Mouse (Mus musculus) testis, adult 2 months (tissue): ENCODE measurements around the gene Scrg1.

Experiments
- CTCF ChIP-seq: fragments of 200-500 bp; IDR thresholded peaks from 2 replicates; pipeline ENCODE4 v1.5.1; 2012; ENCODE audit warnings: low read depth, mild to moderate bottlenecking, inconsistent platforms, low read length, moderate library complexity; ENCODE audit not compliant: control insufficient read depth, insufficient read depth, insufficient replicate concordance
- POLR2A ChIP-seq: fragments of 200-500 bp; IDR thresholded peaks from 2 replicates; pipeline ENCODE4 v1.6.1; 2012; ENCODE audit warnings: low read depth, mild to moderate bottlenecking, inconsistent platforms, low read length, moderate library complexity; ENCODE audit not compliant: control insufficient read depth

- TF ChIP-seq POLR2A: no peak
- TF ChIP-seq CTCF: no peak
Observed at GRCm38 (mm10) chr8:57453361-57453760, 2.4 kb upstream of the Scrg1 start.
